Mouse (Mus musculus): ENCODE measurements at regions not wholly inside any gene's neighbourhood (a gene's known extent, or its start where the extent isn't known, plus 50 kb on each side); places are given as distances from the start of the nearest gene placed in this dataset.

DNA sequence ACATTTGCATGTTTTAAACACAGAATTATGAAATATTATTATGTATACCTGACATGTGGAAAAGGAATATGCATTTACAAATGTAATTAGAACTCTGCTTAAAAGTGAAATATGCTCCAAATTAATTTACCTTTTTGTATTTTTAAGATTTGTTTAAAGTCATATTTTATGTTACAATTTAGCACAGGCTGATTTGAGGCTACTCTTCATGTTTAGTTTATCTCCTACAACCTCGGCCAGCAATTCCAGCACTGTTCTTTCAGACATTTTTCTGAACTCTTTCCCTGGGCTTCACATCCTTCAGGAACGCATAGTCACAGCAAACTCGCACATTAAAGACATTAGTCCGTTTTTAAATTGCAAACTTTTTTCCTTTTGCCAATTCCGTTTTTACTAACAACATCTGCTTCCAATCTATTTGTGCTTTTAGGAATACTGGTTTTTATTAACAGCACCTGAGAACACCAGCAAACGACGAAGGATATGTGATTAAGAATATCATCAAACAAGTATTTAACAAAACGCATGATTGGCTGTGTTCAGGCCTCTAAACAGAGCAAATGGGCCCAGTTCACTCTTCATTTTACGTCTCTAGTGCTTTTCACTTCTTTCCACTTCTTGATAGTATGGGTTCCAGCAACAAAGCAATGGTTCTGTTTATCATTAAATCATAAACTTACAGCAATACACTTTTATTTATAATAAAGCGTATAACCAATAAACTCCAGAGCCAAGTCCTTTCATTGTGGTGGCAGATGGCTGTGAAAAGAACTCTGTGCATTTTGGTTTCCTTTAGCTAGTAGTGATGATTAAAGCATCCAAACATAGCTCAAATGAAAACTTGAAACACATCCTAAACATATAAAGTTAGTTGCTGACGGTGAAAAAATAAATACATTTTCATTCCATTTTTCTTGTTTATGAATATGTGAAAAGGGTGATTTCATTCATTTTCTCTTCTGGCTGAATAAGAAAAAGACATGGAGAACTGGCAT is 251.3 kb upstream of the Nfe2l3 start:
- Histone ChIP-seq H3K27ac (no peak overlapping the region), H3K36me3 (no peaks in the 10 kb centered on the region), H3K4me2 (replicated peaks) (no peak overlapping the region), H3K9me3 (replicated peaks) (no peaks in the 10 kb centered on the region), H3K4me1 (no peaks in the 10 kb centered on the region), H3K9ac (no peak overlapping the region), H3K4me3 (no peak overlapping the region), H3K27me3 (peaks cover 67% of the 10 kb centered on the region)
- ATAC-seq (ENCODE audit: low FRiP score), result no peak
- 7% methylated on average over 11 of the region's 11 CpGs for WGBS

DNA sequence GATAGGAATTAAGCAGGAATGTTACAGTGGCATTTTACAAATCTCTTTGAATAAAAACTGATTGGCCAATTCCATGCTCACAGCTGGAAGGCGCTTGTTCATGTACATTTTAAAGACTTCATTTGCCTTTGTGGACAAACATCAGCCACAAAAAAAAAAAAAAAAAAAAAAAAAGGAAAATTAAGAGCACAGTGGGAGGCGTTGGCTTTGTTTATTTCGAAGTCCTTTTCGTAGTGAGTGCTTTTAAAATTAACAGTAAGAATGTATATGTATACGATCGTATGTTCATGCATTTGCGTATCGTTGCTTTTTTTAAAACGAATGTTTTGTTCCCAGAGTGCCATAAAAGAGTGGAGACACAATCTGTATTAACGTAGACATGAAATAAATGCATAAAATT is 250.6 kb upstream of the Nfe2l3 start:
- Histone ChIP-seq H3K4me2 (replicated peaks) (no peak overlapping the region), H3K27ac (no peak overlapping the region), H3K9ac (no peak overlapping the region), H3K9me3 (replicated peaks) (no peaks in the 10 kb centered on the region), H3K27me3 (peaks cover 68% of the 10 kb centered on the region), H3K4me3 (no peak overlapping the region), H3K4me1 (no peaks in the 10 kb centered on the region), H3K36me3 (no peaks in the 10 kb centered on the region)
- WGBS, result 27% methylated on average over 10 of the region's 10 CpGs
- ATAC-seq (ENCODE audit: low FRiP score), result no peak

DNA sequence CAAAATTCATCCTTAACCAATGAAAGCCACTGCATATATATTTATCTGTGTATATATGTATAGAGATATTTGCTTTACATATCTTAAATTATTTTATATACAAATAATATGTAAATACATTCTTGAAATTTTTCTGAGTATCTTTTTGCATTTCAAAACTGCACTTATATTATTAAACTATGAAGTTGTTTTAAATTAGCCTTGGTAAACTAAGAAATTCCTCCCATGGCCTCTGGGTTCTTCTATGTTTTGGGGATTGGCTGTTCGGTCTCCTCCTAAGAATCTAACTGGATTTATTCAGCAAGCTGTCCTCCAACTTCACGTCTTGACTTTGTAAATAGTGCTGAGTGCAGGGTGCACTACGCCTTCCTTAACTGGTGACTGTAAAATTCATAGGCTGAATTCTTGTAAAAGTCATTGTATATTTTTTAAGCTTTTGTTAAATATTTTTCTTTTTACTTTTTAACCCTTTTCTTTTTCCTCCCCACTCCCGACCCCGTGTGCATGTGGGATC is 249.6 kb upstream of the Nfe2l3 start:
- H3K4me2 ChIP-seq (replicated peaks), result no peak overlapping the region
- no peak for ATAC-seq (ENCODE audit: low FRiP score)
- no peaks in the 10 kb centered on the region for H3K36me3 ChIP-seq
- H3K4me1 ChIP-seq, result no peaks in the 10 kb centered on the region
- no peak overlapping the region for H3K27ac ChIP-seq
- WGBS, result 13% methylated on average over 5 of the region's 5 CpGs
- peaks cover 74% of the 10 kb centered on the region for H3K27me3 ChIP-seq
- H3K4me3 ChIP-seq, result no peak overlapping the region
- H3K9ac ChIP-seq, result no peak overlapping the region
- no peaks in the 10 kb centered on the region for H3K9me3 ChIP-seq (replicated peaks)

DNA sequence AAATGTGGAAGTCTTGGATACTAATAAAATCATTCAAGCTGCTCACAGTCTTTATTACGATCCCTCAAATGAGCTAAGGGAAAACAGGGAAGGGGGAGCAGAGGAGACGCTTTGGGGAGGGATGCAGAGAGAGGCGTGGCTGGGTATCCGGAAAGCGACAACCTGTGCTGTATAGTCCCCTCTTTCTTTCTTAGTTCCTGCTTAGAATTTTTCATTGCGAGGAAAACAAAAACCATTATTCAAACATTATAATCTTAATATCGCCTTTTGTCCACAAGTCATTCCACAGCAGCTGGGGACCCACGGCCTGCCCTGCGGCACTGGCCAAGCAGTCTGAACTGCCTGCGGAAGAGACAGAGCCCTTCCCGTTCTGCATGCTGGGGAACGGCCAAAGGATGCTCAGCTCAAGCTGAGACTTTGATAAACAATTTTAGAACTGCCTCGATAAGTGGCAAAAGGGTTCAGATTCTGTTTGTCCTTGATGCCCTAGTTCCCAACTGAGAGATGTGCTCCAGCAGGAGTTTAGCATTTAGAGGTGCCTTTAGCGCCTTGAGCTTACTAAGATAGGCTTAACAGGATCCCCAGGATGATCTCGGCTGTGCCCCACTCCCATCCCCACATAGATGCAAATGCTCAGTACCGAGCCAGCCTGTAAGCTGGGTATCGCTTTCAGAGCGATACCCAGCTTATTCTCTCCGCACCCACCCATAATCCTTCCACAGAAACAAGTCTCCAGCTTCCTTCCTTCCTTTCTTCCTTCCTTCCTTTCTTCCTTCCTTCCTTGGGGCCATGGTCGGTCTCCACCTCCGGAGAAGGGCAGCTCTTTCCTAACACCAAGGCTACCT is 248.7 kb upstream of the Nfe2l3 start:
- H3K9me3 ChIP-seq (replicated peaks), result no peaks in the 10 kb centered on the region
- no peak overlapping the region for H3K27ac ChIP-seq
- H3K36me3 ChIP-seq, result no peaks in the 10 kb centered on the region
- H3K4me2 ChIP-seq (replicated peaks), result no peak overlapping the region
- H3K4me1 ChIP-seq, result no peaks in the 10 kb centered on the region
- no peak overlapping the region for H3K9ac ChIP-seq
- no peak for ATAC-seq (ENCODE audit: low FRiP score)
- peaks cover 79% of the 10 kb centered on the region for H3K27me3 ChIP-seq
- 1% methylated on average over 21 of the region's 21 CpGs for WGBS
- no peak overlapping the region for H3K4me3 ChIP-seq

DNA sequence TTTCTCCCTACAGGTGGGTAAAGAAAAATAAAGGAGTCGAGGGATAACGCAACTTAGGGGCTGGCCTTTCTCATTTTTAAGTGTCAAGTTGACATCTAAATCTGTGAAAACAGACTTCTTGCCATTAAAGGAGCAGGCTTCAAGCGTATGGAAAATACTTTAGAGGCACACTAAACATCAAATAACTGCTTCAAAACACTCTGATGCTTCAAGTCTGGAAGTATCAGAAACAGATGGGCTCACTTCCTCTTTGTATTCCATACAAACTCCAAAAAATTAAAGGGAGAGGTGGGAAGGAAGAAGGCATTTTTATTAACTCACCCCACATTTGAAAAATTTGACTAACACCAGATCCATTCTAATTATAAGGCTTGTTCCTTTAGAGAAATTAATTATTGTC is 248.0 kb upstream of the Nfe2l3 start:
- 4% methylated on average over 3 of the region's 3 CpGs for WGBS
- ATAC-seq (ENCODE audit: low FRiP score), result no peak
- H3K36me3 ChIP-seq, result no peaks in the 10 kb centered on the region
- H3K9ac ChIP-seq, result no peak overlapping the region
- H3K4me1 ChIP-seq, result no peaks in the 10 kb centered on the region
- no peaks in the 10 kb centered on the region for H3K9me3 ChIP-seq (replicated peaks)
- peaks cover 84% of the 10 kb centered on the region for H3K27me3 ChIP-seq
- H3K4me3 ChIP-seq, result no peak overlapping the region
- H3K4me2 ChIP-seq (replicated peaks), result no peak overlapping the region
- no peak overlapping the region for H3K27ac ChIP-seq

DNA sequence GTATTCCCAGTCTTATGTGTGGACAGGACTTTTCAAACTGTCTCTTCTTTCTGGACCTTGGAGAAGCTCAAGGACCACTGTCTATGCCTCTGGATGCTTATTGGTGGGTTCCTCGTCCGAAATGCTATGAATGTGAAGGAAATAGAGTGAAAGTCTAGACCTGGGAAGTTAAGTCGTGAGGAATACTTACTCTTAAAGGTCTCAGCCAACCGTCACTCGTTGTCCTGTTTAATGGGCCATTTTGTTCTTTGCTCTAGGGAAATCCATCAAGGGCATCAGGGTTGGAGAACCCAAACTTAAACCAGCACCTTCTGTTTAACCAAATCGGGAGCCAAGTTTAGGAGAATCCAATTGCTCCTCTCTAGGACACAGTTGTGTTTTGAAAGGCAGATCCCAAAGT is 247.3 kb upstream of the Nfe2l3 start:
- ATAC-seq (ENCODE audit: low FRiP score), result no peak
- Histone ChIP-seq H3K4me3 (no peak overlapping the region), H3K27me3 (peaks cover 89% of the 10 kb centered on the region), H3K4me1 (no peaks in the 10 kb centered on the region), H3K9me3 (replicated peaks) (no peaks in the 10 kb centered on the region), H3K4me2 (replicated peaks) (no peak overlapping the region), H3K9ac (no peak overlapping the region), H3K36me3 (no peaks in the 10 kb centered on the region), H3K27ac (no peak overlapping the region)
- 25% methylated on average over 6 of the region's 6 CpGs for WGBS

DNA sequence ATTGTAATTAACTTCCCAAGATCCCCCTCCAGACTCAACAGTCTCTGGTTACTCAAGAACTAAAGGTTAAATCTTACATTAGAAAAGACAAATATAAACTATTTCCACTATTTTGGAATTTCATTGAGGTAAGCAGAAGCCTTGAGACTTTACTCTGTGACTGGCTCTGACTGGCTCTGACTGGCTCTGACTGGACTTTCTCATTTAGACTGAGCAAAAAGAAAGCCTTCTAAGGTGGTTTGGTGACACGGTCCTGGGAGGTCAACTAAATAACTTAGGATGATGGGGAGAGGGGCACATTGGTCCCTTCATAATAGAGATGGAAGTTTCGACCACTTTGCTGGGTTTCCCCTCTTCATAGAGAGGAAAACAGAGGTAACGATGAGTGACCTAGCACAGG is 243.3 kb upstream of the Nfe2l3 start:
- no peak overlapping the region for H3K27ac ChIP-seq
- H3K27me3 ChIP-seq, result peaks cover 92% of the 10 kb centered on the region
- H3K9ac ChIP-seq, result no peak overlapping the region
- H3K4me1 ChIP-seq, result peaks cover 5% of the 10 kb centered on the region; the same call in 1 of the 2 replicates
- H3K36me3 ChIP-seq, result no peaks in the 10 kb centered on the region
- no peaks in the 10 kb centered on the region for H3K9me3 ChIP-seq (replicated peaks)
- WGBS, result 75% methylated on average over 3 of the region's 3 CpGs
- no peak overlapping the region for H3K4me3 ChIP-seq
- no peak for ATAC-seq (ENCODE audit: low FRiP score)
- H3K4me2 ChIP-seq (replicated peaks), result no peak overlapping the region

DNA sequence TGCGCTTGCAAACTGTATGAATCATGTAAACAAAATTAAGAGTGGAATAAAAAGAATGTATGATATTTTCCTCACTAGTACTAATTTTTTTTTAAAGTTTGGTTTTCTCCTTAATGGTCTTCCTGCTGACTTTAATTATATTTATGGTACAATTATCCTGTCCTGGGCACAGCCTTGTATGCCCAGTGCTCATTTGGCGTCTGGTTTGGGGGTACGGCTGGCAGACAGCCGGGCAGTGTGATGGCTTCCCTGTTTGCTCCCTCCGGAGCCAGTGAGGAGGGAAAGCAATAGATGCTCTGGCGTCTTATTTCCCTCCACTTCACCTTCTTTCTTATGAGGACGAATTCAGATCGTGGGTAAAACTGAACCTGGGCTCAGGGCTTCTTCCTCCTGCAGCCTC is 239.6 kb upstream of the Nfe2l3 start:
- Histone ChIP-seq H3K27ac (peak overlapping the region; percentile 18; the same call in 1 of the 2 replicates), H3K4me3 (no peak overlapping the region), H3K9ac (no peak overlapping the region), H3K9me3 (replicated peaks) (no peaks in the 10 kb centered on the region), H3K4me2 (replicated peaks) (peak overlapping the region; percentile 3; the same call in 1 of the 2 replicates), H3K27me3 (peaks cover 56% of the 10 kb centered on the region), H3K4me1 (peaks cover 5% of the 10 kb centered on the region; the same call in 1 of the 2 replicates), H3K36me3 (no peaks in the 10 kb centered on the region)
- 29% methylated on average over 8 of the region's 8 CpGs for WGBS
- ATAC-seq (ENCODE audit: low FRiP score), result no peak

DNA sequence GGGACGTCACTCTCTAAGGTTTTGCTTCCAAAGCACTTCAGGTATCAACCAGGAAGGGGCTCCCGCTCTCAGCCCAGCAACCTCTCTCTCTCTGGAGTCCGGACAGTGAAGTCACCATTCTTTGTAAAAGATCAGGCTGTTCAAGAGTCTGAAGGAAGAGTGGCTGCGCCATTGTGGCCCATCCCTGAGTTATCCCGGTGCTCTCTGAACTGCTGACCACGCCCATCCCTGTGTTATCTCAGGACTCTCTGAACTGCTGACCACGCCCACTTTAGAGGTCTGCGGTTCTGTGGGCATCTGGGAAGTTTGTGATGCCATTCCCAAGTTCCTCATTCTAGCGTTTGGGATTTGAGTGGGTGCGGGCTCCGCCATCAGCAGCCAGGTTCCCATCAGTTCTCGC is 239.1 kb upstream of the Nfe2l3 start:
- Histone ChIP-seq H3K4me3 (no peak overlapping the region), H3K27ac (peak overlapping the region; percentile 18; the same call in 1 of the 2 replicates), H3K36me3 (no peaks in the 10 kb centered on the region), H3K9ac (no peak overlapping the region), H3K4me2 (replicated peaks) (peak overlapping the region; percentile 3; the same call in 1 of the 2 replicates), H3K27me3 (peaks cover 50% of the 10 kb centered on the region), H3K9me3 (replicated peaks) (no peaks in the 10 kb centered on the region), H3K4me1 (peaks cover 5% of the 10 kb centered on the region; the same call in 1 of the 2 replicates)
- ATAC-seq (ENCODE audit: low FRiP score), result no peak
- 20% methylated on average over 12 of the region's 12 CpGs for WGBS

DNA sequence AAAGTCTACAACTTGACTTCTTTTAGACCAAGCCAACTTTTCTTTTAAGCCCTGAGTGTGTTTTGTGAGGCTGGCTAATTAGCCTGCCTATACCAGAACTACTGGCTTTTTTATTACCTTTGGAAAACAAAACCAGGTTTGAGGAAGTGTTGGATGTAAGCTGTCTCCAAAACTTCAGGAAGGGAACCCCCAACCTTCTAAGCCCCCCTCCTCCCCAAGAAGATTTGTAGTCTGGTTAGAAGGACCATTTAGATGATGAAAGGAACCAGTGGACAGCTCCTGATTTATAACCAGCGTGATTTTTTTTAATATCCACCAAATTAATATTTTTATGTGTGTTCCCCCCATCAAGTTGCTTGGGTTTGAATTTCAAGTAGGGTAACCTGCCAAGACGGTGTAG is 236.1 kb upstream of the Nfe2l3 start:
- no peak for ATAC-seq (ENCODE audit: low FRiP score)
- H3K27me3 ChIP-seq, result peaks cover 20% of the 10 kb centered on the region
- H3K27ac ChIP-seq, result no peak overlapping the region
- no peaks in the 10 kb centered on the region for H3K36me3 ChIP-seq
- 85% methylated on average over 2 of the region's 2 CpGs for WGBS
- H3K4me3 ChIP-seq, result no peak overlapping the region
- H3K9me3 ChIP-seq (replicated peaks), result no peaks in the 10 kb centered on the region
- no peak overlapping the region for H3K4me2 ChIP-seq (replicated peaks)
- H3K9ac ChIP-seq, result no peak overlapping the region
- peaks cover 5% of the 10 kb centered on the region; the same call in 1 of the 2 replicates for H3K4me1 ChIP-seq

DNA sequence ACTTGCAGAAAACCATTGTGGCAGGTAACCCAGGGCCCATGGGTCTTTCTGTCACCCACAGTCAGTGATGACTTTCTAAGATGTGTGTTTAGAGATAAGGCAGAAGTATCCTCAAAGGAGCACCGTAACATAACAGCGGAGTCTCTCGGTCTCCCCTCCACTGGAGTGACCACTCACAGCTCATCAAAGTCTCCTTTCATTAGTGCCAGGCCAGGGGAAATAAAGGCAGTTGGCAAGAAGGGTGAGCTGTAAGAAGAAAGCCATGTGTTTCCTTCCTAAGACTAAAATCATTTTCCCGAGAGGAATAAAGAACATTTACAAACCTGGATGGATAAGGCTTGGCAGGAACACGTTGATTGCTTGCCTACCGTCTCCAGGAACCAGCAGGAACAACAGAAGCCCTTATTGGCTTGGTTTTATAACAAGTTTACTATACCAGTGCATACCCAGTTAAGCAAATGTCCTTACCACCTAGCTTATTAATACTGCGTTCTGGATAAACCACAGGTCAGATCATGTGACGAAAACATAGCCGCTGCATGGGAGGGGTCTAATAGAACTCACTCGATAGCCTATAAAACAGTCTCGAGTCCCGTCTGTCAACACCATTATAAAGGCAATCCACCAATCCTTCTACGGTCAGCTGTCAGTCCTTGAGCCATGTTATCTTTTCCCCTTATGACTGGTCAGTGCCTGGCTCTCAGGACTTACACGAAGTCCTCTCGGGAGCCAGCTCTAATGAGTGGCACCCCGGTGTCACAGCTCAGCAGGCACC is 235.3 kb upstream of the Nfe2l3 start:
- 82% methylated on average over 16 of the region's 16 CpGs for WGBS
- no peak for ATAC-seq (ENCODE audit: low FRiP score)
- peaks cover 12% of the 10 kb centered on the region; the same call in 1 of the 2 replicates for H3K27me3 ChIP-seq

More for the DNA sequence above, 235.3 kb upstream of the Nfe2l3 start:
- Histone ChIP-seq H3K9me3 (replicated peaks) (no peaks in the 10 kb centered on the region), H3K4me2 (replicated peaks) (no peak overlapping the region), H3K9ac (no peak overlapping the region), H3K4me1 (peaks cover 5% of the 10 kb centered on the region; the same call in 1 of the 2 replicates), H3K27ac (no peak overlapping the region), H3K36me3 (no peaks in the 10 kb centered on the region), H3K4me3 (no peak overlapping the region)
